Mouse (Mus musculus) cerebellum, adult 2 months (tissue): ENCODE data around the gene Thbd.

Experiments used
- CTCF ChIP-seq: fragments of 200-500 bp; IDR thresholded peaks from 2 replicates; pipeline ENCODE4 v1.5.1; 2011; ENCODE audit warnings: low read depth, mild to moderate bottlenecking, control low read depth, low read length, moderate library complexity, borderline replicate concordance; ENCODE audit not compliant: insufficient read depth
- POLR2A ChIP-seq: fragments of 200-500 bp; IDR thresholded peaks from 2 replicates; pipeline ENCODE4 v1.6.1; 2011; ENCODE audit warnings: low read length, control low read depth, borderline replicate concordance; ENCODE audit not compliant: insufficient read depth

GRCm38 (mm10) chr2:148397784-148398100 is 10.2 kb downstream of the Thbd start:
- TF ChIP-seq CTCF (no peak), POLR2A (no peak)
